Mouse (Mus musculus) forebrain, embryonic 16.5 days (tissue): ENCODE data around the gene Zmpste24. TPM values are rescaled to one million over a fixed set of nuclear protein-coding genes. Genes with fewer than 3 reads are reported as not detected.
"Not testable (repeated sequence)": the region's sequence is repeated elsewhere in the genome, so short reads cannot be mapped to it uniquely, and the experiment has no call there.

Experiments
- ATAC-seq: fragments of 200-750 bp; cut with Nextera tagmentation; 2 replicates; pipeline ENCODE4 v1.8.0; 2017; ENCODE audit warnings: mild to moderate bottlenecking, moderate library complexity
- H3K27ac ChIP-seq: fragments of 300-500 bp; sonication (generic); 2 replicates; pipeline ENCODE4 v1.5.1; 2014; ENCODE audit warnings: low read length, control low read depth
- H3K27me3 ChIP-seq: fragments of 300-500 bp; sonication (generic); replicated peaks from 2 replicates; pipeline ENCODE4 v1.6.1; 2014; ENCODE audit warnings: low read length; ENCODE audit not compliant: control insufficient read depth, insufficient read depth
- H3K36me3 ChIP-seq: fragments of 300-500 bp; sonication (generic); 2 replicates; pipeline ENCODE4 v1.6.1; 2014; ENCODE audit not compliant: control insufficient read depth, insufficient read depth
- H3K4me1 ChIP-seq: fragments of 300-500 bp; sonication (generic); replicated peaks from 2 replicates; pipeline ENCODE4 v1.6.1; 2014; ENCODE audit warnings: low read length; ENCODE audit not compliant: control insufficient read depth, insufficient read depth
- H3K4me2 ChIP-seq: fragments of 300-500 bp; sonication (generic); 2 replicates; pipeline ENCODE4 v1.6.1; 2014; ENCODE audit warnings: mild to moderate bottlenecking, low read length, control low read depth
- H3K4me3 ChIP-seq: fragments of 300-500 bp; sonication (generic); replicated peaks from 2 replicates; pipeline ENCODE4 v1.5.1; 2014; ENCODE audit warnings: mild to moderate bottlenecking, low read length, control low read depth
- H3K9ac ChIP-seq: fragments of 300-500 bp; sonication (generic); replicated peaks from 2 replicates; pipeline ENCODE4 v1.6.1; 2014; ENCODE audit warnings: low read depth, low read length, control low read depth
- H3K9me3 ChIP-seq: fragments of 300-500 bp; sonication (generic); 2 replicates; pipeline ENCODE4 v1.6.1; 2016; ENCODE audit warnings: low read length; ENCODE audit not compliant: control insufficient read depth
- WGBS: fragments of 180-500 bp; shearing (Covaris S2); extraction: QIAGEN DNeasy Blood & Tissue Kit; methylation state at CpG from one replicate; pipeline ENCODE4 v1.1.7; 2014; 5-methylcytosine and 5-hydroxymethylcytosine counted together
- polyA plus RNA-seq: library from polyadenylated mRNA; unstranded; fragments of >200 nt; fragmentation: Nextera tagmentation; extraction: Ambion mirVana; gene quantifications from 2 replicates; pipeline ENCODE4 v1.2.1, GENCODE M21; 2015

The Zmpste24 gene
- polyA plus RNA-seq, 1 experiment from 2014 or later, result 27.4 TPM

DNA sequence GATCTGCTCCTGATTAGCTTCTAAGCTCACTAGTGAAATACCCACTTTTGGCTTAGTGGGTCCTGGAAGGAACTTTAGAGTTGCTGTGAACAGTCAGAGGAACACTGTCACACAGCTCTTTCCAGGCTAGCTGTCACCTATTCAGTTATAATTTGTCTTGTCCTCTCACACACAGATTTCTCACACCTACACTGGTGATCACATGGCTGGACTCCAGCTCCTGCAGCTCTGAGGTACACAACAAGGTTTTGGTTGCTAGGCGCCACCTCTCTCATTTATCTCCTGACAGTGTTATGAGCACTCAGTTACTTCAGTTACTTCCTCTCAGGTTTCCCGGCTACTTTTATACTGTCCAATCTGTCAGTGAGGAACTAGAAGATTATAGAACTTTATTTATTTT lies 32.7 kb downstream of the Zmpste24 start:
- Histone ChIP-seq H3K9ac (no peak overlapping the region), H3K9me3 (no peaks in the 10 kb centered on the region), H3K4me3 (no peak overlapping the region), H3K27ac (no peak overlapping the region), H3K36me3 (peaks cover 11% of the 10 kb centered on the region; the same call in 1 of the 2 replicates), H3K27me3 (no peaks in the 10 kb centered on the region), H3K4me2 (no peak overlapping the region), H3K4me1 (no peaks in the 10 kb centered on the region)
- WGBS, result 84% methylated on average over 2 of the region's 2 CpGs
- no peak for ATAC-seq

DNA sequence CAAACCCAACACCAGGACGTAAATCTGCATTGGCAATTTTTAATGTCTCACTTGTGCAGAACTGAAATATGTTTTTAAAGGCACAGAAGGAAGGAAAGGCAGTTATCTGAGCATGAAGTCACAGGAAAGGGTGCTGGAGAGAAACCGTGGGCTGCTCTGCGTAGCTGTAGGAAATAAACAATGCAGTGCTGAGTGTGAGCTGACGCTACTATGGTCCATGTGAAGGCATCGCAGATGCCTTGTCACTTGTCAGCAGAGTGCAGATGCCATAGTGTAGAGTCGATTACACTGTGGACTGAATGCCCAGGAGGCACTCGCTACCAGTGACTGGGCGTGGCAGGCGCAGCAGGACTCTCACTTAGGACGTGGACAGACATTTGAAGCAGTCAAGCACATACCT lies 38.8 kb downstream of the Zmpste24 start:
- not testable (repeated sequence) for H3K4me3 ChIP-seq, ATAC-seq, H3K9me3 ChIP-seq, H3K27me3 ChIP-seq, H3K4me1 ChIP-seq, H3K36me3 ChIP-seq, H3K9ac ChIP-seq, H3K4me2 ChIP-seq, H3K27ac ChIP-seq
- WGBS, result 91% methylated on average over 9 of the region's 10 CpGs

DNA sequence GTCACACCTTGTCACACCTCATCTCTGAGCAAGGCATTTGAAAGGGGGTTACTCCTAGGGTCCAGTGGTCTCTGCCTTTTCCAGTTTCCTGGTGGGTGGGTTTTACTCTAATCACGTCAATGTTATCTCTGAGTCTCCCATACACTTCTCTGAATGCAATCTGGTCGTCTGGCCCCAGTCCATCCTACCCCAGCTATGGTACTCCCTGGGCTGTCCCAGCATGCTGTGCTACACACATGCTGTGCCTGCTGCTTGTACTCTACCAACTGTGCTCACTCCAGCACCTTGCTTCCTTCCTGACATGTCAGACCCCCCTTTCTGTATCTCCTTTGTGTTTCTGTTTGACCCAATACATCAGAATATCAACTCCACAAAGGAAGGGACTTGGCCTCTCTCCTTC lies 41.0 kb downstream of the Zmpste24 start:
- Histone ChIP-seq H3K9ac (no peak overlapping the region), H3K9me3 (no peaks in the 10 kb centered on the region), H3K36me3 (0 out of 2 replicates have a peak, but pooled peaks cover 2% of the 10 kb centered on the region), H3K4me2 (no peak overlapping the region), H3K27ac (no peak overlapping the region), H3K4me1 (peaks cover 6% of the 10 kb centered on the region), H3K4me3 (no peak overlapping the region), H3K27me3 (peaks cover 2% of the 10 kb centered on the region; the same call in 1 of the 2 replicates)
- peak; percentile 65 for ATAC-seq
- WGBS, result 50% methylated on average over 2 of the region's 2 CpGs

DNA sequence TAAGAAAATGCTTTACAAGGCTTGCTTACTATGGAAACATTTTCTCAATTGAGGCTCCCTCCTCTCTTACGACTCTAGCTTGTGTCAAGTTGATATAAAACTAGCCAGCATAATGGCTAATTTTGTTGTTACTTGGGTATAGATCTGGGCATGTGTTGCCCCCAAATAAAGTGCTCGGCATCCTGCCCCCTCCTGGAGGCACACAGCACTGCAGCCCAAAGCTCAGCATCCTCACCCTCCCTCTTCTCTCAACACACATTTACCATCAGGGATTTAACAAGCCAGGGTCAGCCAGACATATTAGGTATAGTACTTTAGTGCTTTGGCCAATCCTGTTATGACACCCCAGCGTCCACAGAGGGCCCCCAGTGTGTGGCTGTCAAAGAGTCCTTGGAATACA lies 41.7 kb downstream of the Zmpste24 start:
- Histone ChIP-seq H3K9me3 (no peaks in the 10 kb centered on the region), H3K27me3 (peaks cover 2% of the 10 kb centered on the region; the same call in 1 of the 2 replicates), H3K4me3 (no peak overlapping the region), H3K9ac (no peak overlapping the region), H3K4me1 (peaks cover 6% of the 10 kb centered on the region), H3K36me3 (0 out of 2 replicates have a peak, but pooled peaks cover 2% of the 10 kb centered on the region), H3K4me2 (no peak overlapping the region), H3K27ac (no peak overlapping the region)
- 48% methylated on average over 3 of the region's 3 CpGs for WGBS
- no peak for ATAC-seq

DNA sequence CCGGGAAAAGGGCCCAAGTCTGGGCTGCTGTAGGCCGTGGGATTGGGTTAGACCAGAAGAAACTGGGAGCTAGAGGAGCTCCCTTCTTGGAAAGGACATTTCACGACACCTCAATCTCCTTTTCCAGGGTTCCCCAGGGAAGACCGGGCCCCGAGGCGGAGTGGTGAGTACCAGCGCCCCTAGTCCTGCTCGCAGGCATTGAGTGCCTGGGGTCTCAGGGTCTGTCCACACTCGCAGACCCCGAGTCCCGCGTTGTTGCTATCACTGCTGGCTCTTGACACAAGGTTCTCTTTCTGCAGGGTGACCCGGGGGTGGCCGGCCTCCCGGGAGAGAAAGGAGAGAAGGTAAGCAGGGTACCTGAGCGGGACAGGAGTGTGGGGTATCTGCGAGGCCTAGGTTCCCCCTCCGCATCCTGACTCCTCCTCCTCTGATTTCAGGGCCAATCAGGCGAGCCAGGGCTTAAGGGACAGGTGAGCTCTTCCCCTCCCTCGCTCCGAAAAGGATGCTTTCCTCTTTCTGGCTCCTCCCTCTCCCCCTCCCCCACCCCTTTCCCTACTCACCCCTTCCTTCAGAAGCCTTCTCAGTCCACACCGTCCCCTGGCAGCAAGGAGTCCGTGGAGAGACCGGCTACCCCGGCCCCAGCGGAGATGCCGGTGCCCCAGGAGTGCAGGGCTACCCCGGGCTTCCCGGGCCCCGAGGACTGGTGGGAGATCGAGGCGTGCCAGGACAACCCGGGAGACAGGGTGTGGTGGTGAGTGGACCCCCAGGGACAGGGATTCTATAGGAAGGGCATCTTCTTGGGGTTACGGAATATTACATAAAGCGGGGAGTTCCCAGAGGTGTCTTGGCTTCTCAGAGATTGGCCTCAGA lies 45.4 kb downstream of the Zmpste24 start:
- peak overlapping the region; percentile 42 for H3K4me2 ChIP-seq
- H3K27me3 ChIP-seq, result peaks cover 2% of the 10 kb centered on the region; the same call in 1 of the 2 replicates
- H3K36me3 ChIP-seq, result no peaks in the 10 kb centered on the region
- H3K9me3 ChIP-seq, result no peaks in the 10 kb centered on the region
- ATAC-seq, result peak; percentile 60
- no peak overlapping the region for H3K27ac ChIP-seq
- 10% methylated on average over 34 of the region's 35 CpGs for WGBS
- H3K4me3 ChIP-seq, result peak overlapping the region; percentile 31
- peaks cover 6% of the 10 kb centered on the region for H3K4me1 ChIP-seq
- 0 out of 2 replicates have a peak overlapping the region, but pooled peaks have one; percentile 15 for H3K9ac ChIP-seq

DNA sequence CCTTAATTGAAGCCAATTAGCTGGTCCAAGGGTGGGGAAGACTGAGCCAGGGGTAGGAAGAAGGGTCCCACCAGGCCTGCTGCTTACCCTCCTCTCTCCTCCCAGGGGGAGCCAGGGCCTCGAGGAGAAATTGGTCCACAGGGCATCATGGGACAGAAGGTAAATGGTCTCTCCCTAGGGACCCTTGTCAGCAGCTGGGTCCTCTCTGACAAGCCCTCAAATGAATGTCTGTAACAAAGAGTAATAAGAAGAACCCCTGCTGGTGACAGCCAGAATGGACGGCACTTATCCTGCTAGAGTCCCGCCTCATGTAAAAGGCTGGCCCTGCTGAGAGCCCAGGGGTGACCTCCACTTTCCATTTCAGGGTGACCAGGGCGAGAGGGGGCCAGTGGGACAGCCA lies 46.2 kb downstream of the Zmpste24 start:
- Histone ChIP-seq H3K4me1 (peaks cover 6% of the 10 kb centered on the region), H3K9ac (no peak overlapping the region), H3K4me2 (no peak overlapping the region), H3K9me3 (no peaks in the 10 kb centered on the region), H3K4me3 (no peak overlapping the region), H3K27ac (no peak overlapping the region), H3K27me3 (peaks cover 2% of the 10 kb centered on the region; the same call in 1 of the 2 replicates), H3K36me3 (no peaks in the 10 kb centered on the region)
- 11% methylated on average over 4 of the region's 4 CpGs for WGBS
- ATAC-seq, result no peak

DNA sequence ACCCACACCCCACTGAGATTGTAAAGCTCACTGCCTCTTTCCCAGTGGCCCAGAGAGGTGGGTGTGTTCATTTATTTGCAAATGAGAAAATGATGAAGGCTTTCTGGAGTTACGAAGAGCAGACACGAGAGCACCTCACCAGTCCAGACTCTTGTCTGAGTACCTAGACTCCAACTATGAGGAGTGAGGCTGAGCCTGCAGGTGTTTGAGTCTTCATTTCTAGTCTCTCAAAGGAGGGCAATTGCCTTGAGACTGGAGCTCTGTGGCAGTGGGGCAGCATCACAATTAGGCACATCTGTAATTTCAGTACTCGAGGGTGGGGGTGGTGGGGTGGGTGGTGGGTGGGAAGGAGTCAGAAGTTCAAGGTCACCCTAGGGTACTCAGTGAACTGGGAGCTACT lies 55.1 kb downstream of the Zmpste24 start:
- no peak overlapping the region for H3K4me2 ChIP-seq
- H3K9me3 ChIP-seq, result no peaks in the 10 kb centered on the region
- H3K27ac ChIP-seq, result no peak overlapping the region
- ATAC-seq, result no peak
- peaks cover 15% of the 10 kb centered on the region for H3K4me1 ChIP-seq
- 73% methylated on average over 3 of the region's 3 CpGs for WGBS
- no peak overlapping the region for H3K9ac ChIP-seq
- no peak overlapping the region for H3K4me3 ChIP-seq
- peaks cover 6% of the 10 kb centered on the region; the same call in 1 of the 2 replicates for H3K27me3 ChIP-seq
- H3K36me3 ChIP-seq, result no peaks in the 10 kb centered on the region

DNA sequence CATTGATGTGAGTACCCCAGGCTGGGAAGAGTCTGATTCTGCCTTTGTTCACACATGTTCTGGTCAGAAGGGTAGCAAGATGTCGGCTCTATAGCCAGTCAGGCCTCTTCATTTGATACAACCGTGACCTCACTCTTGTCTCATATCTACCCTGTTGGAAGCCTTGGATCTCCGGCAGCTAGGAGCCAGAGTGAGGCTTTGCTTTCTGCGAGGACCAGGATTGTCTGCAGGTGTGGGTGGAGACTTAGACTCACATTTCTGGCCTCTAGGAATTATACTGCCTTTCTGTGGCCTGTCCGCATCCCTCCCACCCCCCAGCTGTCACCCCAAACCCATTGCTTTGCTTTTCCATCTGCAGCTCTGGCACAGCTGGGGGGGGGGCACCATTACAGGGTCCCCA lies 55.6 kb downstream of the Zmpste24 start:
- Histone ChIP-seq H3K27ac (no peak overlapping the region), H3K9me3 (no peaks in the 10 kb centered on the region), H3K4me1 (peaks cover 15% of the 10 kb centered on the region), H3K4me2 (no peak overlapping the region), H3K4me3 (no peak overlapping the region), H3K36me3 (no peaks in the 10 kb centered on the region), H3K27me3 (peaks cover 6% of the 10 kb centered on the region; the same call in 1 of the 2 replicates), H3K9ac (no peak overlapping the region)
- no peak for ATAC-seq
- WGBS, result 64% methylated on average over 5 of the region's 5 CpGs

DNA sequence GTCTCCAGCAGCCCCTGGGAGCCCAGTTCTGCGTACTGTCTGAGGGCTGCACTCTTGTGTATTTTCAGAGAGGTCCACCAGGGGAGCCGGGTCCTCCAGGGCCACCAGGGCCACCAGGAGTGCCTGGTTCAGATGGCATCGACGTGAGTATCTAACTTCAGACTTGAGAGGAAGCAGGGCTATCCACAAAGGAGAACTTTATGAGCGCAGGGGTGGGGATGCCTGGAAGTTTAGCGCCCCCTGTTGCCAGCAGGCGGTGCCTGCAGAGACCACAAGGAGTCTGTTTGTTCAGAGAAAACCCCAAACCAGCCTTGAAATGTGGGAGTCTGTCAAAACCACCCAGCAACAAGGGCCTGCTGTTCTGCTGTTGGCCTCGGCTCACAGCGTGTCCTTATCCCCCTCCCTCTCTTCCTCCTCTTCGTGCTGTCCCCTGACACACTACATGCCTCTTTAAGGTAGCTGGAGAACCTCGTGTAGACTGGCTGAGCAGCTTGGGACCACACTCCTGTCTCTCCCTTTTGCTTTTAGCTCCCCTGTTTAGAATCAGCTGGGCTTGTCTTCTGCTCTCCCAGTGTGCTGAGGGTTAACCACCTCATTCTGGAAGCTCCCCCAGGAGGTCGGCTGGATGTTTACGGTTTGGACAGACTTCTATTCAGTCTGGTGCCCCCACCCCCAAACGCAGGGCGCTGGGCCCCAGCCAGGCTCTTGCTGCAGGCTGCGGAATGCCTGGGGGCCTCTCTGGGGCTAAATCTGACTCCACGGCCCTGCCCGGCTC lies 57.0 kb downstream of the Zmpste24 start:
- Histone ChIP-seq H3K27me3 (peaks cover 6% of the 10 kb centered on the region; the same call in 1 of the 2 replicates), H3K9me3 (no peaks in the 10 kb centered on the region), H3K4me1 (peaks cover 15% of the 10 kb centered on the region), H3K36me3 (no peaks in the 10 kb centered on the region), H3K9ac (0 out of 2 replicates have a peak overlapping the region, but pooled peaks have one; percentile 8), H3K4me2 (no peak overlapping the region), H3K27ac (no peak overlapping the region), H3K4me3 (no peak overlapping the region)
- 8% methylated on average over 18 of the region's 18 CpGs for WGBS
- ATAC-seq, result peak; percentile 73
